Mouse (Mus musculus) lung, postnatal 14 days (tissue): ENCODE data around the gene Fam216a.
"Not testable (repeated sequence)": the region's sequence is repeated elsewhere in the genome, so short reads cannot be mapped to it uniquely, and the experiment has no call there.

ENCODE experiments used
- DNase-seq: peaks from one replicate; pipeline ENCODE4 v3.0.0; 2021

The Fam216a gene

GRCm38 (mm10) chr5:122372192-122372769, at the start of gene Fam216a:
TSS of gene Fam216a (minus strand) at chr5:122372364.
- DNase-seq: peak; percentile 99

DNA sequence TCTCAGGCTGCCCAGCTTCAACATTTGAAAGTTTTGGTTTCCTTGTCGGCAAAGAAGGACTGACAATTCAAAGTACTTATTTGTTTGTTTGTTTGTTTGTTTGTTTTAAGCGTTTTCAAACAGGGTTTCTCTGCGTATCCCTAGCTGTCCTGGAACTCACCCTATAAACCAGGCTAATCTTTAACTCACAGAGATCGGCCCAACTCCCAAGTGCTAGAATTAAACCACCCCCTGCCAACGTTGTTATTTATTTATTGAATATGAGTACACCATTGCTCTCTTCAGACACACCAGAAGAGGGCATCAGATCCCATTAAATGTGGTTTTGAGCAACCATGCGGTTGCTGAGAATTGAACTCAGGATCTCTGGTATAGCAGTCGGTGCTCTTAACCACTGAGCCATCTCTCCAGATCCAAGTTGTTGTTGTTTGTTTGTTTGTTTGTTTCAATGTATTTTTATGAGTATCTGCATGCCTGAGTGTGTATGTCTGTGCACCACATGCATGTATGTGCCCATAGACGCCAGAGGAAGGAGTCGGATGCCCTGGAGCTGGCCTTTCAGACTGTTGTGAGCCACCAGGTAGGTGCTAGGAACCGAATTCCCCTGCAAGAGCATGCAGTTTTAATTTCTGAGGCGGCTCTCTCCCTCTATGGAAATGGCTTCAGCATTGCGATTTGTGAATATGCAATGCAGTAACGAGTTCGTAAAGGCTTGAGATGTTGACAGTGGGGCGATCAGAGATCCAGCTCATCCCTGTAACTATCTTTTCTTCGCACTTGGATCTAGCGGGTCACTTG, 49.3 kb upstream of the Fam216a start, which contains the start of gene Anapc7:
Anapc7 (plus strand) TSS at position 423 of the 798 bp plus-strand sequence.
- DNase-seq: no peak

- not testable (repeated sequence) for DNase-seq
Observed at GRCm38 (mm10) chr5:122420676-122421075, 48.5 kb upstream of the Fam216a start.

DNA sequence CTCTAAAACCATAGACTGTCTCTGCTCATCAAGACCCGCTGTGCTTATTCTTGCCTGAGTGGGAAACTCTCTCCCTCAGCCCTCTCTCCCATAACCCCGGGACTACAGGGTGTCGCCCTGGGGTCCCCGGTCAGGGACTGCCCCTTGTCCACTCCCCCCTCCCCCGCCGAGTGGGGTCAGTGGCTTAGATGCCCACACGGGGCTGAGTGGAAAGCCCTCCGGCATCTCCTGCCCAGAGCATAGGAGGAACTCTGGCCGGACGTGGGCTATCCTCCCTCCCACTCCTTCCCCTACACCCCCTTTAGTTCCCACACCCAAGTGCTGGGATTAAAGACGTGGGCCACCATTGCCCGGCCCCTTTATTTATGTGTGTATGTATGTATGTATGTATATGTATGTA, 43.3 kb upstream of the Fam216a start:
- DNase-seq: no peak

DNA sequence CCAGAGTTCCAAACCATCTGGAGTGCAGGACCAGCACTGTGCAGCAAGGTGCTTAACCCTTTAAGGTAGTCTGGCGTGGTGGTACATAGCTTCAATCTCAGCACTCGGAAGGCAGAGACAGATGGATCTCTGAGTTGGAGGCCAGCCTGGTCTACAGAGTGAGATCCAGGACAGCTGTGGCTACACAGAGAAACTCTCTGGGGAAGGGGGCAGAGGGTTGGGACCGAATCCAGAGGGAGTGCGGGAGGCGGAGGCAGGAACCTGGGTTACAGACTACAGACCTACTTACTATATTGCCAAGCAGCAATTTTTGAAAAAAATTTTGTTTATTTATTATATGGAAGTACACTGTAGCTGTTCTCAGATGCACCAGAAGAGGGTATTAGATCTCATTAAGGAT, 42.2 kb upstream of the Fam216a start:
- no peak for DNase-seq

GRCm38 (mm10) chr5:122412826-122413225, 40.7 kb upstream of the Fam216a start:
- peak; percentile 52 for DNase-seq

DNA sequence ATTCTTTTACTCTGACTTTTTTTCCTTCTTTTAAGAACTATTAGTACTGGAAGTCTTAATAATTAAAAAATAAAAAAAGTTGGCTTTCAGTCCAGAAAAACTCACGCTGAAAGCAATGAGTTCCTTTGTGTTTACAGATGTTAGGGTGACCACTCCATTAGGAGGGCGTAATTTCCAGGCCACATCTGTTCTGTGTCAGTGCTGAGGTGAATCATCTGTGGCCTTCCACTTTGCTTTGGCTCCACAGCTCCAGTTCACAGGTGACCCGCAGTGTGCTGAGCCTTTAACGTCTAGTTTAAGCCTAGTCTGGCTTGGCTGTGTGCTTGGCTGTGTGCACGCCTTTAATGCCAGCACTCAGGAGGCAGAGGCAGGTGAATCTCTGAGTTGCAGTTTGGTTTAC, 39.7 kb upstream of the Fam216a start:
- no peak for DNase-seq

DNA sequence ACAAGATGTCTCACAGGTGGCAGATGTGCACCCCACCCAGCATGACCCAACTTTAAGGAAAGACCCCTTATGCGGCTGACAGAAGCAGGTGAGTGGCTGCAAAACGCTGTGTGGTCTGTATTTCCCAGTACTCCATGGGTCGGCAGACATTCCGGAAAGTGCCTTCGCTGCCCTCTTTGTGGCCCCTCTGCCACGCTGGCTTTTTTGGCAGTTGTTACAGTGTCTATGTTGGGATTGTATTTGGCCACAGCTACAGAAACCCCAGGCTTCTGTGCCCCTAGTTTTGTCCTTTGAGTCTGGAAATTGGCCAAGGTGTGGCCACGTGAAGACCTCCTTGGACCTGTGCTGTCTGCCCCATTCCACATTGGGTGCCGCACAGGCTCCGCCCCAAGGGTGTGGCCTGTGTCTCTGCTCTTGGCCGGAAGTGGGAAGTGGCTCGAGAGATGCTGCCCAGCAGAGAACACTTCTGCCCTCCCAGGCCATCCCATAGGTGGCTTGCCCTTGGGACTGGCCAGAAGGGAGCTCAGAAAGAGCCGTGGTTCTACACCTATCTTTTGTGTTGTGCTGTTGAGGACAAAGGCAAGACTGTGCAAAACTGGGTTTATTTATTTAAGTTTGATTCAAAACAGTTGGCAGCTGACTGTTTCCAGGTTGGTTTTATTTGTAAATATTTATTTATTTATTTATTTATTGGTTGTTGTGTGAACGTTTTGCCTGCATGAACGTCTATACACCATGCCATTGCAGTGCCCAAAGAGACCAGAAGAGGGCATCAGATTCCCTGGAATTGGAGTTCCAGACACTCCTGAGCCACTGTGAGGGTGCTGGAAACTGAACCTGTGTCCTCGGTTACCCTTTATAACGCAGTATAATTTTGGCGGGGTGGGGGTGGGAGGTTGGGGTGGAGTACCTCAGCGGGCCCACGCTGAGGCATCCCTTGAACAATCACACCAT, 37.8 kb upstream of the Fam216a start:
- no peak for DNase-seq

- DNase-seq: no peak
Observed at GRCm38 (mm10) chr5:122405537-122405936, 33.4 kb upstream of the Fam216a start.

DNA sequence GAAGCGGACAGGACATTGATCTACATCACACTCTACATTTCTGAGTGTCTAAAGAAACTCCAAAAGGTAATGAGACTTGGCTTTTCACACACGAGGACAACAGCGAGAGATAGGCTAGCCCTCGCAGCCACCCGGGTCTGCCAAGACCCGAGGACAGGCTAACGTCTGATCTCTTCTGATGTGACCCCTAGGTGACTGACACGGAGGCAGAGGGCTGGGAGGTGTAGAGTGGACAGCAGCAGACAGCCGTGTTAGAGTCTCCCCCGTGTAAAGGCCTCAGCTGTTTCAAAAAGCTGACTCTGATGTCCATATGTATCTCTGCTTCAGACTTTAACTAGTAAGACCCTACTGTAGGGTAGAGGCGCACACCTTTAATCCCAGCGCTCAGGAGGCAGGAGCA, 31.2 kb upstream of the Fam216a start:
- DNase-seq: no peak

DNA sequence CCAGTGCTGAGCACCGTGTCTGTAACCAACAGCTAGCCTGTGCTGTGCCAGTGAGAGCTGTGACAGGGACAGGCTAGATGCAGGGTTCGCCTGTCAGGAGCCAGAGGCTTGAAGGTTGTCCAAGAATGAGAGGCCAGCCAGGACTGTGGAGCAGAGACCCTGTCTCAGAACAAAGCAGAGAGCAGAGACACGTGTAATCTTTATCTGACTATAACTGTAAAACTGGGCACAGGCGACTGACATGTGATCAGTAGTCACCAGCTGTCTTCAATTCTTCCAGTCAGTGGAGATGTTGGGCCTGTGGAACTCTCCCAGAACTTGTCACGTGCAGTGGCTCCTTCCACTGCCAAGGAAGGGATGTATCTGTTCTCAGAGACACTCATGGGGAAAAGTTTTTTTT, 30.6 kb upstream of the Fam216a start:
- peak; percentile 34 for DNase-seq

GRCm38 (mm10) chr5:122402160-122402559, 30.0 kb upstream of the Fam216a start:
- DNase-seq: no peak

DNA sequence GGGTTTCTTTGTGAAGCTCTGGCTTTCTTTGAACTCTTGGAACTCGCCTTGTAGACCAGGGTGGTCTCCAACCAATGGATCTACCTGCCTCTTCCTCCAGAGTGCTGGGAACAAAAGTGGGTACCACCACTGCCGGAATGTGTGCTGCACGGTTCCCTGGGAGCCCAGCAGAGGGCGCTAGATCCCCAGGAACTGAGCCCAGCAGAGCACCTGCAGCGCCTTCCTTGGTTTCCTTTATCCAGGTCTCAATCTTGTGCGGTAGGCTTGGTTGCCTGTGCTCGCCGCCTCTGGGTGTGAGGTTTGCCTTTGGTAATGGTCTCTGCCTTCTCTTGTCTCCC, 29.1 kb upstream of the Fam216a start:
- peak; percentile 80 for DNase-seq

GRCm38 (mm10) chr5:122400628-122401302, 28.6 kb upstream of the Fam216a start:
- peak; percentile 64 for DNase-seq

- no peak for DNase-seq
Observed at GRCm38 (mm10) chr5:122399871-122400270, 27.7 kb upstream of the Fam216a start.

DNA sequence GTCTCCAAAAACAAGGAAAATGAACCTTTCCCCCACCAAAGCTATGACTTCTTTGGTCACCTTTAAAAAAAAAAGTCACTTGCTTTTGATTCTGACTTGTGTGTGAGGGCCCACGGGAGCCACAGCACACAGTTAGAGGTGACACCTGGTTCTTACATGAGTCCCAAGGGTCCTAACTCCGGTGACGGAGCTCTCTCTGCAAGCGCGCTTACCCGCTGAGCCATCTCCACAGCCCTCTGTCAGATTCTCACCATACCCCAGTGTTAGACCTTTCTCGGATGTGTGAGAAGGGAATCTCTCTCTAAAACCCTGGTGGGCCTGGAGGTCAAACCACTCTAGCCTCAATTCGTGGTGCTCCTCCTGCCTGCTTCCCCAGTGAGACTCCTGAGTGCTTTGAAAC, 25.3 kb upstream of the Fam216a start:
- no peak for DNase-seq

GRCm38 (mm10) chr5:122396791-122397190, 24.6 kb upstream of the Fam216a start:
- peak; percentile 71 for DNase-seq

GRCm38 (mm10) chr5:122393887-122394286, 21.7 kb upstream of the Fam216a start:
- DNase-seq: peak; percentile 87

DNA sequence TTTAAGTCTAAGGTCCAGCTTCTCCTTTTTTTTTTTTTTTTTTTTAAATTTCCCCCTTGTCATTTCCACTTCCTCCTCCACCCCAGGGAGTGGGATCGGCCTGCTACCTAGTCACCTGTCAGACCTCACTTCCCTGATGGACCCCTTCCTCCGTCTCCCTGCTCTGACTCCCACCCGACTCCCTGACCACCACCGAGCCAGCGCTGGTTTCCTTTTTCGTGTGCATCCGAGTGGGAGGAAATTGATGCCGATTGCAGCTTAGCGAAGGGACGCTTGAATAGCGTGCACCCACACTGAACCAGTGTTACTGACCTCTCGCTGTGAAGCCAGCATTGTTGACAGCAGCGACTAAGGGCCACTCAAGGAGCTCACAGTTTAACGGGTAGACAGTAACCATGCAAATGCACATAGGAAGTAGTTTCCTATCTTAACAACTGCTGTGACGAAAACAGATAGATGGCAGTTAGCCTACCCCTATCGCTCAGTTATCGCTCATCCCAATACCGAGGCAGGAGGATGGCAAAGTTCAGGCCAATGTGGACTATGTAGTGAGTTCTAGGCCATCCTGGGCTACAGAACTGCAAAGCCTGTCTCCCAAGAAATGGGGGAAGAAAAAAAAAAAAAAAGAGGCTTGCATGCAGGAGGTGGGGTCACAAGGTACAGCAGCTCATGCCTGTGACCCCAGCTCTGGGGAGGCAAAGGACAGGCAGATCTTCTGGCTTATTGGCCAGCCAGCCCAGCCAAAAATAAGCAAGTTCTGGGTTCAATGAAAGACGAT, 20.3 kb upstream of the Fam216a start:
- peak; percentile 31 for DNase-seq

GRCm38 (mm10) chr5:122391786-122392180, 19.6 kb upstream of the Fam216a start, which contains the start of gene Arpc3:
TSS of gene Arpc3 (plus strand) at chr5:122391878.
- peak; percentile 94 for DNase-seq

DNA sequence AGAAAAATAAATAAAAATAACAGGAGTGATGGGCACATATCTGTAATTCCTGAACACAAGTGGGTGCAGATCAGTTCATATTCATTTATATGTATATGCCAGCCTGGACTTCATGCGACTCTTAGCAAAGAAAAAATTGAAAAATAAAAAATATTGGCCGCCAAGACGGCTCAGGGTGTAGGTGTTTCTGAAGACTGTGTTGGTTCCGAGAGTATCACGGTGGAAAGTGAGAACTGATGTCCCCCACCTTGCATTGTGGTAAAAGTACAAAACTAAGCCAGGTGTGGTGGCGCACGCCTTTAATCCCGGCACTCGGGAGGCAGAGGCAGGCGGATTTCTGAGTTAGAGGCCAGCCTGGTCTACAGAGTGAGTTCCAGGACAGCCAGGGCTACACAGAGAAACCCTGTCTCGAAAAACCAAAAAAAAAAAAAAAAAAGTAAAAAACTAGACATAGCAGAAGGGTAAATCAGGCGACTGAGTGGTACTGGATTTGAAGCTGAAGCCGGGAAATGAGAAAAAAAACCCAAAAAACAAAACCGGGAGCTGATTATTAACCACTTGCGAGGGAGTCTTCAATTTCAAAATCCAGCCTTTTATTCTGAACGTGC, 19.1 kb upstream of the Fam216a start:
- no peak for DNase-seq

DNA sequence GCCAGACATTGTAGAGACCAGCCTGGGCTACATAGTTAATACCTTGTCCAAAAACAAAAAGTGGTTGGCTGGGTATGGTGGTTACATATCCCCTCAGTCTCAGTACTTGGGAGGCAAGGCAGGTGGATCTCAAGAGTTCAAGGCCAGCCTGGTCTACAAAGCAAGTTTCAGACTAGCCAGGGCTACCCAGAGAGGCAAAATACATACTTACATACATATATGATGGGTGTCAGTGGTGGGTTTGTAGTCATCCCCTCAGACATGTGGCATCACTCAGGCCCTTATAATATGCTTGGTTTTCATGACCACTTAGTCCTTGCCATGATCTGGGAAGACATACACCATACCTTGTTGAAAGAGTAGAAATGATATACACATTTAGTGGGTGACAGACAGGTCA, 18.5 kb upstream of the Fam216a start:
- no peak for DNase-seq
